Comparison of ENCODE assay signal across 8 mouse cellular contexts in the genomic region with DNA sequence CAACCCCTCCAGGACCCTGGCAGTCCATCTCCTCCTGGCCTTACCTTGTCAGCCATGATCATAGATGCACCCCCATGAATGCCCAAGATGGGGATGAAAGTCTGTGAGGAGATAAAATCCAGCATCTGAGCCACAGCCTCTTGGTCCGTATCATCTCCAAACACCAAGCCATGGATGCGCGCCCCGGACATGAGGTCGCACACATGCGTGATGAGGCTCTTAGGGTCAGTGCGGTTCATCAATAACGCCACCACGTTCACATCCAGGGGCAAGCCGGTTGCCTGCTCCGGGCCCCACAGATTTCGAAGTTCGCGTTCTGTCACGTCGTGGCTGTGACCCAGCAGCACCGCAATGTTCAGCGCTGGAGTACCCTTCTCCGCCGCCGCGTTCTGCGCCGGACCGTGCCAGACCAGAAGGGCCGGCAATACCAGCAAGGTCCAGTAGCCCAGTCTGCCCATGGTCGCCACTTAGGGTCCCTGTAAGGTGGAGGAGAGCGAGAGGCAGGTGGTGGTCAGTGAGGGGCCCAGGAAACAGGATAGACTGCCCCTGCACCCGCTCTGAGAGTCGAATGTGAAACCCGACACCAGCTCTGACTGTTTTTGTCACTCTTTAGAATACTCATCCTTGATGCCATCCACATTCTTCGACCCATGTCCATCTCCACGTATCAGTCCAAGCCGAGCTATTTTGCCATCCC. TPM values are rescaled to one million over a fixed set of nuclear protein-coding genes. Genes with fewer than 3 reads are reported as not detected.
DNase-seq lines count a peak whose midpoint lies in the region; ATAC-seq and TF ChIP-seq lines count a peak whose summit lies in the region.
"Had no signal": no experiment of that assay in that cellular context is flagged by ENCODE, and none has a peak within 500 bp of the region (broad histone marks: within the 10 kb centered on the region; RNA-seq: fewer than 3 reads in every experiment).

No protein-coding gene starts in this region.

- no peaks in the 10 kb centered on the region for H3K36me3 ChIP-seq in kidney, postnatal 0 days (ENCODE audit: insufficient read depth, low read length)
- H3K36me3 ChIP-seq in embryonic facial prominence, embryonic 10.5 days (replicated peaks), result no peaks in the 10 kb centered on the region
- no peaks in the 10 kb centered on the region for H3K36me3 ChIP-seq in forebrain, embryonic 16.5 days (ENCODE audit: control insufficient read depth, insufficient read depth)
- no peaks in the 10 kb centered on the region for H3K36me3 ChIP-seq in midbrain, embryonic 15.5 days (replicated peaks)

- no peak overlapping the region for H3K27ac ChIP-seq in kidney, postnatal 0 days
- H3K27ac ChIP-seq in embryonic facial prominence, embryonic 10.5 days (replicated peaks), result no peak overlapping the region
- H3K27ac ChIP-seq in forebrain, embryonic 16.5 days (ENCODE audit: low read length), result no peak overlapping the region
- no peak overlapping the region for H3K27ac ChIP-seq in midbrain, embryonic 15.5 days

- H3K4me3 ChIP-seq in kidney, postnatal 0 days (replicated peaks; ENCODE audit: low read depth, low read length), result no peak overlapping the region
- peak overlapping the region; percentile 62 for H3K4me3 ChIP-seq in embryonic facial prominence, embryonic 10.5 days
- peak overlapping the region; percentile 52 for H3K4me3 ChIP-seq in forebrain, embryonic 16.5 days (replicated peaks; ENCODE audit: low read length)
- H3K4me3 ChIP-seq in midbrain, embryonic 15.5 days, result peak overlapping the region; percentile 64

- no peaks in the 10 kb centered on the region for H3K4me1 ChIP-seq in kidney, postnatal 0 days (replicated peaks; ENCODE audit: insufficient read depth, low read length)
- peaks cover 40% of the 10 kb centered on the region for H3K4me1 ChIP-seq in embryonic facial prominence, embryonic 10.5 days
- peaks cover 23% of the 10 kb centered on the region for H3K4me1 ChIP-seq in forebrain, embryonic 16.5 days (replicated peaks; ENCODE audit: control insufficient read depth, insufficient read depth, low read length)
- H3K4me1 ChIP-seq in midbrain, embryonic 15.5 days, result peaks cover 26% of the 10 kb centered on the region

- no peak for ATAC-seq in kidney, postnatal 0 days (replicated peaks; ENCODE audit: low FRiP score, low read depth)
- no peak for ATAC-seq in forebrain, embryonic 16.5 days
- no peak for ATAC-seq in midbrain, embryonic 15.5 days (replicated peaks)

- 15% methylated on average over 34 of the region's 34 CpGs for WGBS in kidney, postnatal 0 days
- 19% methylated on average over 34 of the region's 34 CpGs for WGBS in embryonic facial prominence, embryonic 10.5 days
- 17% methylated on average over 34 of the region's 34 CpGs for WGBS in forebrain, embryonic 16.5 days
- 22% methylated on average over 34 of the region's 34 CpGs for WGBS in midbrain, embryonic 15.5 days

- H3K4me2 ChIP-seq in kidney, postnatal 0 days (ENCODE audit: low read length), result peak overlapping the region; percentile 46; the same call in 1 of the 2 replicates
- H3K4me2 ChIP-seq in forebrain, embryonic 16.5 days (ENCODE audit: low read length), result peak overlapping the region; percentile 89
- H3K4me2 ChIP-seq in midbrain, embryonic 15.5 days, result peak overlapping the region; percentile 97

- no peak overlapping the region for H3K9ac ChIP-seq in kidney, postnatal 0 days (ENCODE audit: low read depth, low read length)
- H3K9ac ChIP-seq in forebrain, embryonic 16.5 days (replicated peaks; ENCODE audit: low read depth, low read length), result 0 out of 2 replicates have a peak overlapping the region, but pooled peaks have one; percentile 24
- no peak overlapping the region for H3K9ac ChIP-seq in midbrain, embryonic 15.5 days

- no peaks in the 10 kb centered on the region for H3K9me3 ChIP-seq in kidney, postnatal 0 days (replicated peaks; ENCODE audit: low read length)
- H3K9me3 ChIP-seq in embryonic facial prominence, embryonic 10.5 days, result no peaks in the 10 kb centered on the region
- no peaks in the 10 kb centered on the region for H3K9me3 ChIP-seq in forebrain, embryonic 16.5 days (ENCODE audit: control insufficient read depth, low read length)
- no peaks in the 10 kb centered on the region for H3K9me3 ChIP-seq in midbrain, embryonic 15.5 days

- peaks cover 44% of the 10 kb centered on the region for H3K27me3 ChIP-seq in kidney, postnatal 0 days (ENCODE audit: insufficient read depth, low read length)
- H3K27me3 ChIP-seq in embryonic facial prominence, embryonic 10.5 days (replicated peaks; ENCODE audit: low read depth, poor library complexity, severe bottlenecking), result peaks cover 77% of the 10 kb centered on the region
- peaks cover 46% of the 10 kb centered on the region for H3K27me3 ChIP-seq in forebrain, embryonic 16.5 days (replicated peaks; ENCODE audit: control insufficient read depth, insufficient read depth, low read length)
- H3K27me3 ChIP-seq in midbrain, embryonic 15.5 days (replicated peaks), result peaks cover 31% of the 10 kb centered on the region

- no peak for DNase-seq in kidney, postnatal 0 days (ENCODE audit: low spot score)
- DNase-seq in kidney, postnatal 10 days, result no peak
- peak; percentile 20 for DNase-seq in embryonic facial prominence, embryonic 10.5 days (ENCODE audit: low spot score)
- no peak for DNase-seq in frontal cortex, postnatal 25 days (ENCODE audit: low spot score in 2 of 2)
- no peak for DNase-seq in layer of hippocampus, adult 9-11 months
- DNase-seq: right cerebral cortex, postnatal 14 days had no signal

- no peak for TF ChIP-seq CTCF in kidney, postnatal 0 days (IDR thresholded peaks at IDR 0.05; ENCODE audit: low read depth)

RNA-seq across cellular contexts. Expression of a gene that starts 3.1 kb away (rescaled TPM):
- polyA plus RNA-seq in kidney, postnatal 0 days (2015; fragmentation: Nextera tagmentation; extraction: Ambion mirVana), result 0.01 and 0.08 TPM in 2 replicates
- polyA plus RNA-seq in embryonic facial prominence, embryonic 10.5 days (2016; fragmentation: Nextera tagmentation; extraction: Ambion mirVana), result 0.57 and 0.72 TPM in 2 replicates
- polyA plus RNA-seq in forebrain, embryonic 16.5 days (2015; fragmentation: Nextera tagmentation; extraction: Ambion mirVana), result 1.2 and 3.6 TPM in 2 replicates
- polyA plus RNA-seq in midbrain, embryonic 15.5 days (2015; fragmentation: Nextera tagmentation; extraction: Ambion mirVana), result 8.0 and 8.7 TPM in 2 replicates

Comparison
In these comparisons a context has a peak if more than half of its experiments do, and no peak if none do; other contexts are left out.
1. H3K4me2 ChIP-seq: peak in every context shown above with its lines; median percentile 97 in midbrain, embryonic 15.5 days; 89 in forebrain, embryonic 16.5 days; 46 in kidney, postnatal 0 days.